Mouse (Mus musculus): ENCODE data around the gene Sv2c. TPM values are rescaled to one million over a fixed set of nuclear protein-coding genes. Genes with fewer than 3 reads are reported as not detected.

Sv2c gene
- polyA plus RNA-seq, 1 experiment from 2014 or later: 0.57 TPM

- H3K4me3 ChIP-seq (ENCODE audit: low read length): no peak overlapping the region
- no peaks in the 10 kb centered on the region for H3K36me3 ChIP-seq (ENCODE audit: control insufficient read depth, insufficient read depth, low read length)
- peaks cover 11% of the 10 kb centered on the region; the same call in 1 of the 2 replicates for H3K4me1 ChIP-seq (ENCODE audit: control insufficient read depth, insufficient read depth, low read length)
- peak; percentile 41 for ATAC-seq (ENCODE audit: low FRiP score, low TSS enrichment)
- peak overlapping the region; percentile 31 for H3K4me2 ChIP-seq (replicated peaks; ENCODE audit: low read depth, low read length)
- peak overlapping the region; percentile 30; the same call in 1 of the 2 replicates for H3K27ac ChIP-seq (ENCODE audit: low read depth, low read length)
- peak overlapping the region; percentile 40; the same call in 1 of the 2 replicates for H3K9ac ChIP-seq (ENCODE audit: low read depth, low read length)
- no peaks in the 10 kb centered on the region for H3K9me3 ChIP-seq (ENCODE audit: control insufficient read depth, low read length)
- no peaks in the 10 kb centered on the region for H3K27me3 ChIP-seq (ENCODE audit: control insufficient read depth, insufficient read depth, low read length)
- WGBS: 3% methylated on average over 14 of the region's 14 CpGs
Measured at GRCm38 (mm10) chr13:95959651-95960476, 172.5 kb downstream of the Sv2c start.

DNA sequence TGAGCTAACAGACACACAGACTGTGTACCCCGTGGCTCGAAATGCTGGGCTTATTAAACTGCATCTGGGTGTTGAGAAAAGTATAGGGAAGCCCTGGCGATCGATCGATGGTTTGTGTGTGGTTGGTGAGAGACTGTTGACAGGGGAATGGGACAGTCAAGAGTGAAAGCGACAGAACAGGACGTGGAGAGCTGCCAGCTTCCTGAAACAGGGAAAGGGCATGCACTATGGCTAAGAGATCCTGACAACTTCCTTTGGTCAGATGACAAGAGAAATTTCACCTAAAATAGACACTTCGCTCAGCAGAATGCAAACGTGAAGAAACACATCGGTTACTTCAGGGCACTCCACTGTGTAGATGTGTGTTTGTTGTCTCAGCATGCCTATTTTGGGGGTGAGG lies 175.2 kb downstream of the Sv2c start:
- no peak overlapping the region for H3K27ac ChIP-seq (ENCODE audit: low read depth, low read length)
- no peaks in the 10 kb centered on the region for H3K27me3 ChIP-seq (ENCODE audit: control insufficient read depth, insufficient read depth, low read length)
- H3K9me3 ChIP-seq (ENCODE audit: control insufficient read depth, low read length): no peaks in the 10 kb centered on the region
- ATAC-seq (ENCODE audit: low FRiP score, low TSS enrichment): no peak
- H3K4me3 ChIP-seq (ENCODE audit: low read length): no peak overlapping the region
- peaks cover 11% of the 10 kb centered on the region; the same call in 1 of the 2 replicates for H3K4me1 ChIP-seq (ENCODE audit: control insufficient read depth, insufficient read depth, low read length)
- 81% methylated on average over 10 of the region's 10 CpGs for WGBS
- H3K36me3 ChIP-seq (ENCODE audit: control insufficient read depth, insufficient read depth, low read length): no peaks in the 10 kb centered on the region
- H3K9ac ChIP-seq (ENCODE audit: low read depth, low read length): no peak overlapping the region
- no peak overlapping the region for H3K4me2 ChIP-seq (replicated peaks; ENCODE audit: low read depth, low read length)

DNA sequence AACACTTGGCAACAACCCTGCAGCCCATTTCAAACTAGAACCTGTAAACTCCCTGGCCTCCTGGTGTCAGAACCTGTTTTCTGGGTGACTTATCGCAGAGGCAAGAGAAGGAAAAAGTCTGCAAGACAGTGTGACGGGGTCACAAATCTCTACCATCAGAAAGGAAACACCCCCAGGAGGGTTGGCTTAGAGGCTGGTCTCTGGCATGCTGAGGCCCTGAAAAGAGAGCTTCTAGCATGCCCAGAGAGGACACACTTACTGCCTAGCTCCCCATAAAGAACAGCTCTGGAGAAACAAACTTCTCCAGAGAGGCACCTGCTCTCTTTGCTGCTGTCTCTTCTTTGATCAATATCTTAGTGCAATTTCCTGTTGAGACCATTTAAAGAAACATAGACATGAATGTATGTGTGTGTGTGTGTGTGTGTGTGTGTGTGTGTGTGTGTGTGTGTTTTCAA lies 176.0 kb downstream of the Sv2c start:
- Histone ChIP-seq H3K36me3 (ENCODE audit: control insufficient read depth, insufficient read depth, low read length) (no peaks in the 10 kb centered on the region), H3K4me3 (ENCODE audit: low read length) (no peak overlapping the region), H3K9ac (ENCODE audit: low read depth, low read length) (no peak overlapping the region), H3K4me1 (ENCODE audit: control insufficient read depth, insufficient read depth, low read length) (peaks cover 11% of the 10 kb centered on the region; the same call in 1 of the 2 replicates), H3K4me2 (replicated peaks; ENCODE audit: low read depth, low read length) (no peak overlapping the region), H3K9me3 (ENCODE audit: control insufficient read depth, low read length) (no peaks in the 10 kb centered on the region), H3K27ac (ENCODE audit: low read depth, low read length) (no peak overlapping the region), H3K27me3 (ENCODE audit: control insufficient read depth, insufficient read depth, low read length) (no peaks in the 10 kb centered on the region)
- 65% methylated on average over 2 of the region's 2 CpGs for WGBS
- ATAC-seq (ENCODE audit: low FRiP score, low TSS enrichment): no peak

DNA sequence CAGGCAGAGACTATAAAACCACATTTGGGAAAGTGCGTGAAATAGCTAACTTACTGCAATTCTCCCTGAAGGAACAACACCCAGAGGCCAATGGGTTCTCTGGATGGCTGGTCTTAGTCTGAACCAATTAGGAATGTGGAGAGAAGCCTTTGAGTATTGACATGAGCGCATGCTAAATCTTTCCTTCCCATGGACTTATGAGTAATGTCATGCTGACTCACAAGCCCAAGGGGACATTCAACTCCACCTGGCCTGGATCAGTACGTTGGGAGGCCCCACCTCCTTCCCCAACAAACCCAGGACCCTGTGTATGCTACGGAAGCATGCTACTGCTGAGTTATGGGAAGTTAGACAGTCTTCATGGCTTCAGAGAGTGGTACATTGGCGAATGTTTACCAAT lies 177.2 kb downstream of the Sv2c start:
- Histone ChIP-seq H3K4me2 (replicated peaks; ENCODE audit: low read depth, low read length) (no peak overlapping the region), H3K27me3 (ENCODE audit: control insufficient read depth, insufficient read depth, low read length) (no peaks in the 10 kb centered on the region), H3K9me3 (ENCODE audit: control insufficient read depth, low read length) (no peaks in the 10 kb centered on the region), H3K27ac (ENCODE audit: low read depth, low read length) (no peak overlapping the region), H3K4me1 (ENCODE audit: control insufficient read depth, insufficient read depth, low read length) (peaks cover 9% of the 10 kb centered on the region; the same call in 1 of the 2 replicates), H3K4me3 (ENCODE audit: low read length) (no peak overlapping the region), H3K9ac (ENCODE audit: low read depth, low read length) (no peak overlapping the region), H3K36me3 (ENCODE audit: control insufficient read depth, insufficient read depth, low read length) (no peaks in the 10 kb centered on the region)
- no peak for ATAC-seq (ENCODE audit: low FRiP score, low TSS enrichment)
- 82% methylated on average over 5 of the region's 5 CpGs for WGBS

GRCm38 (mm10) chr13:95953636-95954035 lies 178.7 kb downstream of the Sv2c start:
- WGBS: 95% methylated on average over 4 of the region's 4 CpGs
- no peak for ATAC-seq (ENCODE audit: low FRiP score, low TSS enrichment)

GRCm38 (mm10) chr13:95952263-95952662 lies 180.1 kb downstream of the Sv2c start:
- no peak overlapping the region for H3K27ac ChIP-seq (ENCODE audit: low read depth, low read length)
- H3K27me3 ChIP-seq (ENCODE audit: control insufficient read depth, insufficient read depth, low read length): no peaks in the 10 kb centered on the region
- no peaks in the 10 kb centered on the region for H3K9me3 ChIP-seq (ENCODE audit: control insufficient read depth, low read length)
- H3K4me2 ChIP-seq (replicated peaks; ENCODE audit: low read depth, low read length): no peak overlapping the region
- no peak for ATAC-seq (ENCODE audit: low FRiP score, low TSS enrichment)
- no peak overlapping the region for H3K9ac ChIP-seq (ENCODE audit: low read depth, low read length)
- 84% methylated on average over 4 of the region's 4 CpGs for WGBS
- H3K4me1 ChIP-seq (ENCODE audit: control insufficient read depth, insufficient read depth, low read length): no peaks in the 10 kb centered on the region
- no peaks in the 10 kb centered on the region for H3K36me3 ChIP-seq (ENCODE audit: control insufficient read depth, insufficient read depth, low read length)
- H3K4me3 ChIP-seq (ENCODE audit: low read length): no peak overlapping the region

More at GRCm38 (mm10) chr13:95953636-95954035, 178.7 kb downstream of the Sv2c start:
- no peak overlapping the region for H3K27ac ChIP-seq (ENCODE audit: low read depth, low read length)
- no peak overlapping the region for H3K4me2 ChIP-seq (replicated peaks; ENCODE audit: low read depth, low read length)
- no peaks in the 10 kb centered on the region for H3K36me3 ChIP-seq (ENCODE audit: control insufficient read depth, insufficient read depth, low read length)
- no peaks in the 10 kb centered on the region for H3K9me3 ChIP-seq (ENCODE audit: control insufficient read depth, low read length)
- H3K27me3 ChIP-seq (ENCODE audit: control insufficient read depth, insufficient read depth, low read length): no peaks in the 10 kb centered on the region
- no peak overlapping the region for H3K9ac ChIP-seq (ENCODE audit: low read depth, low read length)
- H3K4me3 ChIP-seq (ENCODE audit: low read length): no peak overlapping the region
- H3K4me1 ChIP-seq (ENCODE audit: control insufficient read depth, insufficient read depth, low read length): no peaks in the 10 kb centered on the region

DNA sequence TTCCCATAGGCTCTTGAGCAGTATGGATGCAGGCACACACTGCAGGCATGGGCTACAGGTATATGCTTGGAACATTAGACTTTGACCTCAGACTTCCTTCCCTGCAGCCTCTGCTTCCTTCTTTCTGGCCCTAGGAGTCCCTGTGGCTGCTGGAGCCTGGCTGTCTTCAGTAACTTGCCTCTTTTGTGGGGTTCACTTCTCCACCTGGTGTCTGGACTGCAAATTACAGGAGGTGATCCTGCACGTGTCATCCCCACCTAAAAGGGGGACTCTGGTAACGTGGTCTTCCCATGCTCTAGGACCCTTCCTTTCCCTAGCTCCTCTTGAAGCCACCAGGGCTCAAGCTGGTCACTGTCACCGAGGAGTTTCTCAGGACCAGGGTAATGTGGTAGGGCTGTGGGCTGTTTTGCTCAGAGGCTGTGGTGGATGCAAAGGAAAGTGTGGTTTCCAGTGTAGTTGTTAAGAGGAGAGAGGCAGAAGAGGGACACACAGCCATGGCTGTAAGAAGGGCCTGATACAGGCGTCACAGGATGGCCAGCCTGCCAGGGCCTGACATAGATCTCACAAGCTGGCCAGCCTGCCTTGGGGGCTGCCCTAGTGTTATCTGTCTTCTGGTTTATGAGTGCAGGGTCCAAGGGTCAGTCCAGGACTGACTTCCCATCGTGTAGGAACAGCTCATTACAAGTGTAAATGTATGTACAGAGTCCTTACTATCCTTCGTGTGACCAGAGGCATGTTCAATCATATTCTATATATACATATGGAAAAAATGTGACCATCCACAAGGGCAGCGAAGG lies 181.1 kb downstream of the Sv2c start:
- Histone ChIP-seq H3K4me2 (replicated peaks; ENCODE audit: low read depth, low read length) (no peak overlapping the region), H3K9ac (ENCODE audit: low read depth, low read length) (no peak overlapping the region), H3K4me1 (ENCODE audit: control insufficient read depth, insufficient read depth, low read length) (no peaks in the 10 kb centered on the region), H3K27me3 (ENCODE audit: control insufficient read depth, insufficient read depth, low read length) (no peaks in the 10 kb centered on the region), H3K27ac (ENCODE audit: low read depth, low read length) (no peak overlapping the region), H3K36me3 (ENCODE audit: control insufficient read depth, insufficient read depth, low read length) (no peaks in the 10 kb centered on the region), H3K4me3 (ENCODE audit: low read length) (no peak overlapping the region), H3K9me3 (ENCODE audit: control insufficient read depth, low read length) (no peaks in the 10 kb centered on the region)
- peak; percentile 57; the same call in 1 of the 2 replicates for ATAC-seq (ENCODE audit: low FRiP score, low TSS enrichment)
- WGBS: 50% methylated on average over 7 of the region's 7 CpGs

DNA sequence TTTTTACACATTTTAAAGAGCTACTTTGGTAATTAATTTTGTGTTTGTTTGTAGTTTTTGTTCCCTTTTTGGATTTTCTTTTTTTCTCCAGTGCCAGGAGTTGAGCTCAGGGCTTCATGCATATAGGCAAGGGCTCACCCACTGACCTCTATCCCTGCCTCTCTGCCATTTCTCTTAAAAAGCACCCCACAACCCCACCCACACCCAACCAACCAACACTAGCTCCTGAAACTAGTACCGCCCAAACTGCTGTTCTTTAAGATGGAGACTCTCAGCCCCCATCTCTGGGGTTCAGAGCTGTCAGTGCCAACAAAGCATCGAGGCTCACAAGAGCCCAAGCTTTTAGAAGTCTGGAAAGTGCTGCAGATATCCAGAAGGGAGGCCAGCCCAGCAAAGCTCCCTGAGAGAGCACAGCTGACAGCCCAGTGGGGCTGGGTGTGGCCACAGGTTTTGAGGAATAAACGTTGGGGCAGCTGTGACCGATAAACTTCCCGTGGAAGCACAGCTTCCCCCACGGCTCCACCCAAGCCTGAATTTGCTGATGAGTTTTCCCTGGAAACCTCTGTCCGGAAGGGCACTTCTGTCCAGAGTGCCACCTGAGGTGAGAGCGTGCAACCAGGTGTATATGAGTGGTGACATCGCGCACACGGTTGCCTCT lies 181.8 kb downstream of the Sv2c start:
- Histone ChIP-seq H3K27me3 (ENCODE audit: control insufficient read depth, insufficient read depth, low read length) (no peaks in the 10 kb centered on the region), H3K36me3 (ENCODE audit: control insufficient read depth, insufficient read depth, low read length) (no peaks in the 10 kb centered on the region), H3K9me3 (ENCODE audit: control insufficient read depth, low read length) (no peaks in the 10 kb centered on the region), H3K4me1 (ENCODE audit: control insufficient read depth, insufficient read depth, low read length) (no peaks in the 10 kb centered on the region), H3K4me2 (replicated peaks; ENCODE audit: low read depth, low read length) (no peak overlapping the region), H3K27ac (ENCODE audit: low read depth, low read length) (no peak overlapping the region), H3K9ac (ENCODE audit: low read depth, low read length) (no peak overlapping the region), H3K4me3 (ENCODE audit: low read length) (no peak overlapping the region)
- 82% methylated on average over 11 of the region's 11 CpGs for WGBS
- ATAC-seq (ENCODE audit: low FRiP score, low TSS enrichment): no peak
